Mouse (Mus musculus): Measurements from ENCODE around the gene Trim67.

DNA sequence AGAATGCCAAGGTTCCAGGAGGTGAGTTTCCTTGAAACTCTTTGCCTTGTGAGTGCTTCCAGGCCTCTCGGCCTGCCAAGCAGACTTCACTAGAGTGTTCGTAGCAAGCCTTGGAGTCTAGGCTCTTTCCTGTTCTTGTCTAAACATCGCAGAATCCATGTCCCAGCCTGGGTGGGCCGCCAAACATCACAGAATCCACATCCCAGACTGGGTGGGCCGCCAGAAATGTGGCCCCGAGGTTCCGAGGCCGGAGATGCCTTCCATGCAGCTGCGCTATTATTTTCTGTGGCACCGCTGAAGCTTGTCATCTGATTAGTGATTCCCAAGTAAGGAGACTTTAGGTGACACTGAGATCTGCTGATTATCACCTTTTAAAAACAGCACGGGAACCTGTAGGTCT is 7.7 kb downstream of the Trim67 start:
- TF ChIP-seq CTCF (IDR thresholded peaks at IDR 0.05; ENCODE audit: borderline replicate concordance, control insufficient read depth, extremely low read depth, insufficient read depth, low read length, poor library complexity) (no peak), POLR2A (IDR thresholded peaks at IDR 0.05; ENCODE audit: control insufficient read depth, extremely low read depth, insufficient read depth, low read length, poor library complexity) (no peak)

Measured in thymus, adult 2 months (tissue).